Mouse (Mus musculus): Measurements from ENCODE around the gene 4933400A11Rik. TPM values are rescaled to one million over a fixed set of nuclear protein-coding genes. Genes with fewer than 3 reads are reported as not detected.

The 4933400A11Rik gene
- polyA plus RNA-seq (2015; fragmentation: Nextera tagmentation; extraction: Ambion mirVana), result not detected in 2 replicates

DNA sequence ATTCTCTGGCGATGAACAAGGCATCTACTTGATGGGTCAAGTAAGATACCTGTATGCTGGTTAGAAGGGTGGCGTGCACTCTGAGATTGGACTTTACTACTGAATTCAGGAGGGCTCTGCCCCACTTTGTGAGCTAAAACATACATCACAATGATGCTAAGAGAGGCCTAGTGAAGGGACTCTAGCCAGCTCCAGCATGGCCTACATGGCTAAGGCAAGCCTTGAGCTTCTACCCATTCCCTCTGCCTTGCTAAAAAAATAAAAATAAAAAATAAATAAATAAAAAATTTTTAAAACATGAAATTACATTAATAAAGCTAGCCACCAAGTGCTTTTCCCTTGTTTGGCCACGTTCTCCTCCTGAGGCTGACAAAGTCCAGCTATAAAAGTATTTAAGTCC is at the start of gene 4933400A11Rik:
Gene 4933400A11Rik (minus strand): TSS at position 101 of the 400 bp plus-strand sequence.
- no peak within 1 kb of the TSS for H3K9ac ChIP-seq (ENCODE audit: low read length)
- 85% methylated on average over 3 of the region's 3 CpGs for WGBS
- no peaks in the 10 kb centered on the region for H3K4me1 ChIP-seq (replicated peaks; ENCODE audit: control insufficient read depth, insufficient read depth, low read length)
- no peaks in the 10 kb centered on the region for H3K36me3 ChIP-seq (ENCODE audit: control insufficient read depth, insufficient read depth, low read length)
- no peak for ATAC-seq (ENCODE audit: low read depth)
- no peaks in the 10 kb centered on the region for H3K27me3 ChIP-seq (ENCODE audit: control insufficient read depth, insufficient read depth, low read depth, low read length)
- H3K4me3 ChIP-seq (ENCODE audit: low read length), result no peak within 1 kb of the TSS
- H3K27ac ChIP-seq (ENCODE audit: low read length), result no peak within 1 kb of the TSS
- no peak within 1 kb of the TSS for H3K4me2 ChIP-seq (ENCODE audit: low read depth, low read length)
- no peaks in the 10 kb centered on the region for H3K9me3 ChIP-seq (ENCODE audit: control insufficient read depth, low read length)

DNA sequence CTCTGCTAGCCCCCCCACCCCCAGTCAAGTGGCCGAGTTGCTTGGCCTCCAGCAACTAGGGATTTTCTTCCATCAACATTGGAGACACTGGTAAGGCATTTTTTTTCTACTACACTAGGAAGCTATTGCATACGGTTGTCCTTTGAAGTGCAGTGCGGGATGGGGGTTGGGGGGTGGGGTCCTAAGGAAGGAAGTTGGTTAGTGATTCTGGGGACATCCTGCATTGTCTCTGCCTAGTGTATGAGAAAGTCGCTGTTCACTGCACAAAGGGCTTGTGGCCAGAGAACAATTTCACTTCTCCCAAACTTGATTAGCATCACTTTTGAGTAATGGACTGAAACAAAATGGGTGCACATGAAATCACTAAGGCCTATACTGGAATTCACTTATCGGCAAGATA is 48.7 kb upstream of the 4933400A11Rik start:
- no peak overlapping the region for H3K9ac ChIP-seq (ENCODE audit: low read length)
- H3K4me3 ChIP-seq (ENCODE audit: low read length), result no peak overlapping the region
- no peaks in the 10 kb centered on the region for H3K4me1 ChIP-seq (replicated peaks; ENCODE audit: control insufficient read depth, insufficient read depth, low read length)
- peaks cover 2% of the 10 kb centered on the region; the same call in 1 of the 2 replicates for H3K27me3 ChIP-seq (ENCODE audit: control insufficient read depth, insufficient read depth, low read depth, low read length)
- H3K27ac ChIP-seq (ENCODE audit: low read length), result peak overlapping the region; percentile 36
- no peaks in the 10 kb centered on the region for H3K36me3 ChIP-seq (ENCODE audit: control insufficient read depth, insufficient read depth, low read length)
- ATAC-seq (ENCODE audit: low read depth), result no peak
- 40% methylated on average over 5 of the region's 5 CpGs for WGBS
- H3K4me2 ChIP-seq (ENCODE audit: low read depth, low read length), result peak overlapping the region; percentile 25
- H3K9me3 ChIP-seq (ENCODE audit: control insufficient read depth, low read length), result no peaks in the 10 kb centered on the region

DNA sequence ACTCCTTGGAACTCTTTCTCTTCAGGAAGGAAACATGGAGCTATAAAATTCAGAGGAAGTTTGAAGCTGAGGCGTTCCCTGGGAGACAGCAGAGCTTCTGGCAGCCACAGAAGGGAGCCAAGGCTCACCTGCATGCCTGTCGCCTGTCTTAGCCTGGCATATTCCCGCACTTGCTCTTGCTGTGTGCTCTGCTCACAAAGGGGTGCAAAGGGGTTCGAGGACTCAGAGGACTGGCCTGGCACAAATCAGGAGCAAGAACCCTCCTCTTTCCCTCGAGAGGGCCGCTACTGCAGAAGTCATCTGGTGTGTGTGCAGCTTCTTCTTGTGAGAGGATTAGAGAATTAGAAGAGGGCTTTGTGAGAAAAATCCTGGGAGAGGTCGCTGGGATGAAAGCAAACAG is 48.3 kb upstream of the 4933400A11Rik start:
- 29% methylated on average over 7 of the region's 7 CpGs for WGBS
- Histone ChIP-seq H3K4me3 (ENCODE audit: low read length) (no peak overlapping the region), H3K27ac (ENCODE audit: low read length) (peak overlapping the region; percentile 36), H3K9ac (ENCODE audit: low read length) (no peak overlapping the region), H3K9me3 (ENCODE audit: control insufficient read depth, low read length) (no peaks in the 10 kb centered on the region), H3K36me3 (ENCODE audit: control insufficient read depth, insufficient read depth, low read length) (no peaks in the 10 kb centered on the region), H3K4me1 (replicated peaks; ENCODE audit: control insufficient read depth, insufficient read depth, low read length) (no peaks in the 10 kb centered on the region), H3K4me2 (ENCODE audit: low read depth, low read length) (peak overlapping the region; percentile 25), H3K27me3 (ENCODE audit: control insufficient read depth, insufficient read depth, low read depth, low read length) (peaks cover 2% of the 10 kb centered on the region; the same call in 1 of the 2 replicates)
- no peak for ATAC-seq (ENCODE audit: low read depth)

DNA sequence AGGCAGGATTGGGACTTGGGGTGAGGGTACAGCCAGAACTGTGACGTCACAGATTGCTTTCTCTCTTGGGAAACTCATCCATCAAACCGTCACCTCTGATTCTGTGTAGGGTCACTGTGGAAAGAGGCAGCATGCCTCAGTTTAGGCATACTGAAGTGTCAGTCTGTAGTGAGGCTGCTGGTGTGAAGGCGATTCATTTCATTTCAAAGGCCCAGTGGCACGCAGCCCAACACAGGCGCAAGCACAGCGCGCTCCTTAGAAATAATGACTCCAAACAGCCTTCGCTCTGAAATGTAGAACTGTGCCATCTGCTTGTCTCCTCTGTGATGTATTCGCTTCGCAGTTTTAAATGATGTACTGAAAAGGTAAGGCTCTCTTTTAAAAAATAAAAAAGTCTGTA is 47.5 kb upstream of the 4933400A11Rik start:
- no peak overlapping the region for H3K4me3 ChIP-seq (ENCODE audit: low read length)
- no peak for ATAC-seq (ENCODE audit: low read depth)
- no peak overlapping the region for H3K9ac ChIP-seq (ENCODE audit: low read length)
- H3K27me3 ChIP-seq (ENCODE audit: control insufficient read depth, insufficient read depth, low read depth, low read length), result peaks cover 2% of the 10 kb centered on the region; the same call in 1 of the 2 replicates
- 60% methylated on average over 10 of the region's 10 CpGs for WGBS
- H3K4me2 ChIP-seq (ENCODE audit: low read depth, low read length), result no peak overlapping the region
- H3K4me1 ChIP-seq (replicated peaks; ENCODE audit: control insufficient read depth, insufficient read depth, low read length), result no peaks in the 10 kb centered on the region
- H3K9me3 ChIP-seq (ENCODE audit: control insufficient read depth, low read length), result no peaks in the 10 kb centered on the region
- no peak overlapping the region for H3K27ac ChIP-seq (ENCODE audit: low read length)
- H3K36me3 ChIP-seq (ENCODE audit: control insufficient read depth, insufficient read depth, low read length), result no peaks in the 10 kb centered on the region

DNA sequence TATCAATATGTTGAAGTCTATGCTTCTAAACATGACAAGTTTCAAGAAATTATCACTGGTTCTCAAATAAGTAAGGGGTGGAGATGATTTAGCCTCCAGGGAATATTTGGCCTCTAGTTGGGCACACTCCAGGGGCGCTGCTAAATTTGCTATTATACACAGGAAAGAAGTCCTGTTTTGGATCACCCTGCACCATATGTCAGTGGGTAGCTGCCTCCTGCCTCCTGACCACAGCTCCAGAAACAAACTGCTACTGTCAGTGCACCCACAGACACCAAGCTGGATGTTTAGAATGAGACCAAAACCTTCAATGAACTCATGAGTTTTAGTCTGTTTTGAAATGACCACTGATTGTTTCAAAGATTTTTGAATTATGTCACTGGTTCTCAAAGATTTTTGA is 34.2 kb upstream of the 4933400A11Rik start:
- Histone ChIP-seq H3K9ac (ENCODE audit: low read length) (no peak overlapping the region), H3K4me3 (ENCODE audit: low read length) (no peak overlapping the region), H3K4me1 (replicated peaks; ENCODE audit: control insufficient read depth, insufficient read depth, low read length) (no peaks in the 10 kb centered on the region), H3K36me3 (ENCODE audit: control insufficient read depth, insufficient read depth, low read length) (no peaks in the 10 kb centered on the region), H3K27me3 (ENCODE audit: control insufficient read depth, insufficient read depth, low read depth, low read length) (no peaks in the 10 kb centered on the region; the same call in 1 of the 2 replicates), H3K27ac (ENCODE audit: low read length) (no peak overlapping the region), H3K4me2 (ENCODE audit: low read depth, low read length) (no peak overlapping the region), H3K9me3 (ENCODE audit: control insufficient read depth, low read length) (no peaks in the 10 kb centered on the region)
- 74% methylated on average over 1 of the region's 1 CpGs for WGBS
- ATAC-seq (ENCODE audit: low read depth), result no peak

DNA sequence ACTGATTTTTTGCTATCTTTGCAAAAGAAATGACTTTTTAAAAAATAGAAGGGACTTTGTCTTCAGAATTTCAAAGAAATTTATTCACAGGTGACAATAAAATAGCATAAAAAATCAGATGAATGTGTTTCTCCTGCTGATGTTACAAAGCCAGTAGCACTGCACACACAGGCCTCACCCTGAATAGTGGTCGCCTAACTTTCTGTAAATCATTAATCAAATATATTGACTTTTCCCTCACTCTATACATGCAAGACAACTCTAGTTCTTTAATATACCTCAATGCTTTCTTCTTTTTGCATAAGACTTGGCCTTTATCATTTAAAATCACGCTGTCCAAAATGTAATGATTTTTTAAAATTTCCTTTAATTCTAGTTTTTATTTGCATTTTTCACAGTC is 32.3 kb upstream of the 4933400A11Rik start:
- Histone ChIP-seq H3K4me3 (ENCODE audit: low read length) (no peak overlapping the region), H3K4me2 (ENCODE audit: low read depth, low read length) (no peak overlapping the region), H3K36me3 (ENCODE audit: control insufficient read depth, insufficient read depth, low read length) (no peaks in the 10 kb centered on the region), H3K27me3 (ENCODE audit: control insufficient read depth, insufficient read depth, low read depth, low read length) (no peaks in the 10 kb centered on the region; the same call in 1 of the 2 replicates), H3K4me1 (replicated peaks; ENCODE audit: control insufficient read depth, insufficient read depth, low read length) (no peaks in the 10 kb centered on the region), H3K9me3 (ENCODE audit: control insufficient read depth, low read length) (no peaks in the 10 kb centered on the region), H3K9ac (ENCODE audit: low read length) (no peak overlapping the region), H3K27ac (ENCODE audit: low read length) (no peak overlapping the region)
- 59% methylated on average over 2 of the region's 2 CpGs for WGBS
- no peak for ATAC-seq (ENCODE audit: low read depth)

DNA sequence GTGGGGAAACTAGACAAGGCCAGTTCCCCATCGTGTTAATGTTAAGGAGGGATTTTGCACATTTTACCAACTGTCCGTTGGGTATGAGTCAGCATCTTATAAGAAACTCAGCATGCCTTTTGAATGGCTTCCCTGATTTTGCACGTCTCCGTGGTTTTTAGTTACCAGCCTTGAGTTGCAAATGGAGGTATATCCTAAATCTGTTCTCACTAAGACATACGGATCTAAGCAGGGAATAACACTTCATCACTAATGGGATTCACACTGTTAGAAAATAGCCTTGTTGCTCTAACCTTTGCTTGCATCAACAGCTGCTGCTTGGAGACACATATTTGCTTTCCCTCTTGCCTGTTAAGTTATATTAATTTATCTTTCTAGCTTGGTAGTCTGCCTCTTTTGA is 31.9 kb upstream of the 4933400A11Rik start:
- Histone ChIP-seq H3K27ac (ENCODE audit: low read length) (no peak overlapping the region), H3K36me3 (ENCODE audit: control insufficient read depth, insufficient read depth, low read length) (no peaks in the 10 kb centered on the region), H3K9ac (ENCODE audit: low read length) (no peak overlapping the region), H3K27me3 (ENCODE audit: control insufficient read depth, insufficient read depth, low read depth, low read length) (no peaks in the 10 kb centered on the region; the same call in 1 of the 2 replicates), H3K4me2 (ENCODE audit: low read depth, low read length) (no peak overlapping the region), H3K4me1 (replicated peaks; ENCODE audit: control insufficient read depth, insufficient read depth, low read length) (no peaks in the 10 kb centered on the region), H3K9me3 (ENCODE audit: control insufficient read depth, low read length) (no peaks in the 10 kb centered on the region), H3K4me3 (ENCODE audit: low read length) (no peak overlapping the region)
- no peak for ATAC-seq (ENCODE audit: low read depth)
- WGBS, result 61% methylated on average over 5 of the region's 5 CpGs

DNA sequence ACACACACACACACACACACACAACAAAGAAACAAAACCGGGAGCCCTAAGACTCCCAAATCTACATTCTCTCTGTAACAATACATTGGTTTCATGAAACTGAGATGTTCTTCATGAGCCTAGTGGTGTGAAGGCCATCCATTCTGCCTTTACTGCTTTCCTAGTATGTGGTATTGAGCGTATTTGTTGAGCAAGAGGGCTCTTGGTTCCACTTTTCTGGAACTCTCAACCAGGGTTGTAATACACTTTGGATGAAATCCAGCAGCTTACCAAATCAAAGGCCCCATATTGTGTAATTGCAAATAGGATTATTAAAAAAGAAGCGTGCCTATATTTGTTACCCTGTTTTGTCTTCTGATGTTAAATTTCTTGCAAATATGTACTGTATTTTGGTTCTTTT is 28.3 kb upstream of the 4933400A11Rik start:
- H3K27ac ChIP-seq (ENCODE audit: low read length), result no peak overlapping the region
- no peak for ATAC-seq (ENCODE audit: low read depth)

DNA sequence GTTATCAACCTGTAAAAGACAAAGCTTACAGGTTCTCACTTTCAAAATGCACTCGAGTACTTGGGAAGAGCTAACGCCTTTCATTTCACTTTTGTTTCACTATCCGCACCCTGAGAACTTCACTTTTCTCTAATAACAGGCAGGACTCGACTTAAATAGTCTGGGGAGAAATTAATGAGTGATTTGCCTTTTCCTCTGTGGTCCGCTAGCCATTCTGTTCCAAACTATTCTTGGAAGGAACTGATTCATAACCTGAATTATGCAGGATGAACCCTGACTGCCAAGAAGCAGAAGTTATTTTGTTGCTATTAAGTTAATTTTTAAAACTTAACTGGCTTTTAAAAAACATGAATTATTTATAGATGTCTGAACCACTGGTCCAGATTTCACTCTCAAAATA is 26.4 kb upstream of the 4933400A11Rik start:
- Histone ChIP-seq H3K4me1 (replicated peaks; ENCODE audit: control insufficient read depth, insufficient read depth, low read length) (no peaks in the 10 kb centered on the region), H3K36me3 (ENCODE audit: control insufficient read depth, insufficient read depth, low read length) (no peaks in the 10 kb centered on the region), H3K9me3 (ENCODE audit: control insufficient read depth, low read length) (no peaks in the 10 kb centered on the region), H3K4me2 (ENCODE audit: low read depth, low read length) (no peak overlapping the region), H3K4me3 (ENCODE audit: low read length) (no peak overlapping the region), H3K27me3 (ENCODE audit: control insufficient read depth, insufficient read depth, low read depth, low read length) (no peaks in the 10 kb centered on the region), H3K27ac (ENCODE audit: low read length) (no peak overlapping the region), H3K9ac (ENCODE audit: low read length) (no peak overlapping the region)
- WGBS, result 57% methylated on average over 5 of the region's 5 CpGs
- ATAC-seq (ENCODE audit: low read depth), result no peak

More for the DNA sequence above, 28.3 kb upstream of the 4933400A11Rik start:
- no peak overlapping the region for H3K4me3 ChIP-seq (ENCODE audit: low read length)
- WGBS, result 67% methylated on average over 3 of the region's 3 CpGs
- H3K9me3 ChIP-seq (ENCODE audit: control insufficient read depth, low read length), result no peaks in the 10 kb centered on the region
- no peak overlapping the region for H3K4me2 ChIP-seq (ENCODE audit: low read depth, low read length)
- H3K36me3 ChIP-seq (ENCODE audit: control insufficient read depth, insufficient read depth, low read length), result no peaks in the 10 kb centered on the region
- H3K4me1 ChIP-seq (replicated peaks; ENCODE audit: control insufficient read depth, insufficient read depth, low read length), result no peaks in the 10 kb centered on the region
- no peak overlapping the region for H3K9ac ChIP-seq (ENCODE audit: low read length)
- no peaks in the 10 kb centered on the region; the same call in 1 of the 2 replicates for H3K27me3 ChIP-seq (ENCODE audit: control insufficient read depth, insufficient read depth, low read depth, low read length)

DNA sequence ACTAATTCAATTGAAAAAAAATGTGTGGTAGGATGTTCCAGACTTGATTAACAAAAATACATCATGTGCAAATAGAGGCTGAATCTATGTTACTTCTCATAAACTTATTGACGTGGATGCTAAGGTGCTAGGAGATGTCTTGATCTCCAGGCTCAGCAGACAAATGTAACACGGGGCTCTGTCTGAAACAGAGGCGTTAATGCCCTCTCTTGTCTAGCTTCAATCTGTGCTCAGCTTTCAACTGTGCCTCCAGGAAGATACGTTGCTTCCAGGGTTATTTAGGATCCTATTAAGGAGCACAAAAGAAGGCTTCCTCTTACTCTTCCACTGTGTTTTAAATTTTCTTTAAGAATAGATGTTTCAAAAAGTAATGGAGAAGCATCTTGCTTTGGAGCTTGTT is 20.8 kb upstream of the 4933400A11Rik start:
- Histone ChIP-seq H3K4me1 (replicated peaks; ENCODE audit: control insufficient read depth, insufficient read depth, low read length) (no peaks in the 10 kb centered on the region), H3K9ac (ENCODE audit: low read length) (no peak overlapping the region), H3K4me2 (ENCODE audit: low read depth, low read length) (no peak overlapping the region), H3K27me3 (ENCODE audit: control insufficient read depth, insufficient read depth, low read depth, low read length) (no peaks in the 10 kb centered on the region; the same call in 1 of the 2 replicates), H3K36me3 (ENCODE audit: control insufficient read depth, insufficient read depth, low read length) (no peaks in the 10 kb centered on the region), H3K4me3 (ENCODE audit: low read length) (no peak overlapping the region), H3K27ac (ENCODE audit: low read length) (no peak overlapping the region), H3K9me3 (ENCODE audit: control insufficient read depth, low read length) (no peaks in the 10 kb centered on the region)
- no peak for ATAC-seq (ENCODE audit: low read depth)
- 57% methylated on average over 4 of the region's 4 CpGs for WGBS
